Mouse (Mus musculus) testis, adult 2 months (tissue): ENCODE measurements around the gene Ikbip. TPM values are rescaled to one million over a fixed set of nuclear protein-coding genes. Genes with fewer than 3 reads are reported as not detected.

ENCODE experiments used
- H3K27ac ChIP-seq: fragments of 200-500 bp; 2 replicates; pipeline ENCODE4 v1.5.1; 2012; ENCODE audit warnings: low read depth, low read length; ENCODE audit not compliant: control insufficient read depth, insufficient read depth
- H3K27me3 ChIP-seq: fragments of 200-500 bp; 2 replicates; pipeline ENCODE4 v1.6.1; 2012; ENCODE audit warnings: mild to moderate bottlenecking, low read length, moderate library complexity; ENCODE audit not compliant: control insufficient read depth, insufficient read depth
- H3K36me3 ChIP-seq: fragments of 200-500 bp; 2 replicates; pipeline ENCODE4 v1.6.1; 2012; ENCODE audit warnings: mild to moderate bottlenecking, low read length; ENCODE audit not compliant: control insufficient read depth, insufficient read depth
- H3K4me1 ChIP-seq: fragments of 200-500 bp; 2 replicates; pipeline ENCODE4 v1.6.1; 2012; ENCODE audit warnings: low read length; ENCODE audit not compliant: control insufficient read depth, insufficient read depth
- H3K4me3 ChIP-seq: fragments of 200-500 bp; 2 replicates; pipeline ENCODE4 v1.5.1; 2012; ENCODE audit warnings: low read depth, mild to moderate bottlenecking, low read length, moderate library complexity, mixed read lengths; ENCODE audit not compliant: control insufficient read depth
- CTCF ChIP-seq: fragments of 200-500 bp; IDR thresholded peaks from 2 replicates; pipeline ENCODE4 v1.5.1; 2012; ENCODE audit warnings: low read depth, mild to moderate bottlenecking, inconsistent platforms, low read length, moderate library complexity; ENCODE audit not compliant: control insufficient read depth, insufficient read depth, insufficient replicate concordance
- POLR2A ChIP-seq: fragments of 200-500 bp; IDR thresholded peaks from 2 replicates; pipeline ENCODE4 v1.6.1; 2012; ENCODE audit warnings: low read depth, mild to moderate bottlenecking, inconsistent platforms, low read length, moderate library complexity; ENCODE audit not compliant: control insufficient read depth
- polyA plus RNA-seq: library from polyadenylated mRNA; depleted of rRNA; stranded (reverse); fragments of >200 nt; gene quantifications from 2 replicates; pipeline ENCODE4 v1.2.3, GENCODE M21; 2012

Ikbip gene
- polyA plus RNA-seq, 1 experiment, result 1.5 TPM

- H3K4me1 ChIP-seq, result no peaks in the 10 kb centered on the region
- H3K36me3 ChIP-seq, result no peaks in the 10 kb centered on the region
- no peaks in the 10 kb centered on the region for H3K27me3 ChIP-seq
- H3K4me3 ChIP-seq, result no peak overlapping the region
- TF ChIP-seq POLR2A (no peak), CTCF (no peak)
- no peak overlapping the region for H3K27ac ChIP-seq
Measured at GRCm38 (mm10) chr10:91131565-91131964, 48.8 kb downstream of the Ikbip start.

DNA sequence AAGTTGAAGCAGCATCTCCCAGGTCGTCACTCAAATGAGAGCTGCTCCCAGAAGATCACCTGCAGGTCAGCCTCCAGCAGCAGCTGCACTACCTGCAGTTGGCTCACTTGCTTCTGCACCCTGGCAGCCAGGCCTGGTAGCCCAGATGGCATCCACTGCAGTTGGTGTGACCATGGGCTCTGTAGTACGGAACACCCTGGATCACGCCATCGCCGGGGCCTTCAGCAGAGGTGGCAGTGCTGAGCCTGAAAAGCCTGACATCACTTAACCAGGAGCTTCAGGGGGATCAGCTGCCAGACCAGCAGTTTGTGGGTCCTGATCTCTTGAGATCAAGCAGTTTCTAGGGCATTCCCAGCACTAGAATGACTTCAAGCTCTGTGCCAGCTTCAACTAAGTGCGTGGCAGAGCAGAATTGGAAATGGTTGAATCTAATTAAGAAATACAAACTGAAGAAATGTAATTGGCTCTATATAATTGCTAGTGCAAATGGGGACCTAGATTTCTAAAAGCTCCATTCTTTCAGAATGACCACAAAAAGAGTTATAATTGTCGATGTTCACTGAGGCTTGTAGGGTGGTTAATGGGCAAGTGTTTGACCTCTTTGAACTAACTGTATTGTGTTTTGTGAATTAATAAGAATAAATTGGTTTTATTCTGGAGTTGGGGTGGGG lies 52.7 kb downstream of the Ikbip start:
- H3K4me1 ChIP-seq, result no peaks in the 10 kb centered on the region
- H3K36me3 ChIP-seq, result no peaks in the 10 kb centered on the region
- no peak for TF ChIP-seq POLR2A
- TF ChIP-seq CTCF, result no peak
- no peaks in the 10 kb centered on the region for H3K27me3 ChIP-seq
- no peak overlapping the region for H3K4me3 ChIP-seq
- H3K27ac ChIP-seq, result no peak overlapping the region

- Histone ChIP-seq H3K4me3 (no peak overlapping the region), H3K27me3 (no peaks in the 10 kb centered on the region), H3K36me3 (no peaks in the 10 kb centered on the region), H3K27ac (no peak overlapping the region), H3K4me1 (no peaks in the 10 kb centered on the region)
- TF ChIP-seq POLR2A (no peak), CTCF (no peak)
Measured at GRCm38 (mm10) chr10:91137400-91137799, 54.7 kb downstream of the Ikbip start.

- no peak overlapping the region for H3K4me3 ChIP-seq
- H3K27me3 ChIP-seq, result no peaks in the 10 kb centered on the region
- no peak for TF ChIP-seq POLR2A
- no peak for TF ChIP-seq CTCF
Measured at GRCm38 (mm10) chr10:91138317-91138716, 55.6 kb downstream of the Ikbip start.

DNA sequence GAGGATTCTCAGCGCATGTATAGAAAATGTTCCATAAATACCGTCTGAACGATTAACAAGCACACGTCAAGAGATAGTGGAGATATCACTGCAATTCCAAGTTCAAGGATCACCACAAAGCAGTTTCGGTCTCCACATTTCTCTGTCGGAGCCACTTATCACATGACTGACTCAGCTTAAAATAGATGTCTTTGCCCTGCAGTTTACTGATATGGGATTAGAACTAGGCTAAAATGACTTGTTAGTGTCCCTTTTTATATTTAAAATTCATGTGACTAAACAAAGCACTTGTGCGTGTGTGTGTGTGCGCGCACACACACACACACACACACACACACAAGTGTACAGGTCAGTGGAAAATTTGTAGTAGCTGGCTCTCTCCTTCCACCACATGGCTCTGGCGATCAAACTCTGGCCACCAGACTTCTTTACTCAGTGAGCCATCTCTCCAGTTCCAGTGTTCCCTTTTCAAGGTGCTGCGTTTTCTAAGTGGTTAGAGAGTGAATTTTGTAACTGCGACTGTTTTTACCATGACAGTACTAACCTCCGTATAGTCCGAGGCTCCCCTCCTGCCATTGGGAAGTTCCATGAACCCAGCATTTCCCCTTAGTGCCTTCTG lies 56.5 kb downstream of the Ikbip start:
- Histone ChIP-seq H3K27me3 (no peaks in the 10 kb centered on the region), H3K4me1 (no peaks in the 10 kb centered on the region), H3K4me3 (no peak overlapping the region), H3K36me3 (no peaks in the 10 kb centered on the region), H3K27ac (no peak overlapping the region)
- no peak for TF ChIP-seq CTCF
- TF ChIP-seq POLR2A, result no peak

More at GRCm38 (mm10) chr10:91138317-91138716, 55.6 kb downstream of the Ikbip start:
- H3K27ac ChIP-seq, result no peak overlapping the region
- H3K36me3 ChIP-seq, result no peaks in the 10 kb centered on the region
- H3K4me1 ChIP-seq, result no peaks in the 10 kb centered on the region

GRCm38 (mm10) chr10:91141564-91141963 lies 58.8 kb downstream of the Ikbip start:
- no peak overlapping the region for H3K27ac ChIP-seq
- H3K4me3 ChIP-seq, result no peak overlapping the region
- no peaks in the 10 kb centered on the region for H3K4me1 ChIP-seq
- no peaks in the 10 kb centered on the region for H3K27me3 ChIP-seq
- no peak for TF ChIP-seq POLR2A
- TF ChIP-seq CTCF, result no peak
- H3K36me3 ChIP-seq, result no peaks in the 10 kb centered on the region

DNA sequence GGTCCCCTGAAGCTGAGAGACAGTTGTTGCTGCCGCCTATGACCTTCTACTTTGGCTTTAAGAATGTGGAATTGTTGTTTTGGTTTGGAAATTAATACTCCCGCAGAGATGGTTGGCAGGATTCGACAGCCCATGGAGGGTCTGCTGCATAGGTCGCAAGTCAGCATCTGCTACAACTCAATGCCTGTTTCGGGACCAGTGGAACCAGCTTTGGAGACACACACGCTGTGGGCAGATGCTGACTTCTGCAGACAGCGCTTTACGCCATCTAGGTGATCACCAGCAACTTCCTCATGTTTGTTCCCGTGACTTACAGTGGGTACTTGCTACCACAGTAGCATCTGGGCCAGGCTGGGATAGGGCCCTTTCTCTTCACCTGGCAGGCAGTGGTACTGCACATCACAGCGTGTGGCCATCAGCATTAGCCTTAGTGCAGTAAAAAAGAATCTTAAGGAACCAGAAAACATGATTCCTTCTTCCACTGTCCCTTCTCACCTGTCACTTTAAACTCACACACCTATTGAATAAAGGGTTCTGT lies 60.0 kb downstream of the Ikbip start:
- TF ChIP-seq CTCF, result no peak
- no peak for TF ChIP-seq POLR2A
- Histone ChIP-seq H3K27me3 (no peaks in the 10 kb centered on the region), H3K4me1 (no peaks in the 10 kb centered on the region), H3K36me3 (no peaks in the 10 kb centered on the region), H3K27ac (no peak overlapping the region), H3K4me3 (no peak overlapping the region)

- Histone ChIP-seq H3K4me3 (no peak overlapping the region), H3K36me3 (no peaks in the 10 kb centered on the region), H3K27ac (no peak overlapping the region), H3K27me3 (no peaks in the 10 kb centered on the region), H3K4me1 (no peaks in the 10 kb centered on the region)
- TF ChIP-seq CTCF (no peak), POLR2A (no peak)
Measured at GRCm38 (mm10) chr10:91143313-91144230, 60.8 kb downstream of the Ikbip start.
